Mouse (Mus musculus): ENCODE data around the gene Agpat2.

DNA sequence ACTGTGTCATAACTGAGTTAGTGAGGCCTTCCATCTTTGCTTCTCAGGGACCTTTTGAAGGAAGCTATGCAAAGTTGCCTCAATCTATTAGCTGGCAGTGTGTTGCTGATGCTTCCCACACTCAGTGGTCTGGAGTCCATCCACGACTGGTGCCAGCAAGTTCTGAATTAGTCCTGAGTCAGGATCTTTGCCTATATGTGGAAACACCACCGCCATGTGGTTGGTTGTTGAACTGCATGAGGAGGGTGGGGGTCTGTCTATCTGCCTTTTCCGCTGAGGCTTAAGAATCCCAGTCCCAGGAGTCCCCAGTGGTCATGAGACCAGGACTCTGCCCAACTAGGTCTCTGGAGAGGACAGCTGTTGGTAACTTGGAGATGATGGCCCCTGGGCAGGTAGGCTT is 34.2 kb downstream of the Agpat2 start:
- TF ChIP-seq CTCF (IDR thresholded peaks at IDR 0.05; ENCODE audit: insufficient read depth, low read length) (peak; percentile 71), POLR2A (IDR thresholded peaks at IDR 0.05; ENCODE audit: borderline replicate concordance, extremely low read depth, low read depth, low read length) (no peak)

All from lung, adult 2 months (tissue).